Mouse (Mus musculus): ENCODE measurements at regions not wholly inside any gene's neighbourhood (a gene's known extent, or its start where the extent isn't known, plus 50 kb on each side); places are given as distances from the start of the nearest gene placed in this dataset.

GRCm38 (mm10) chr2:71670882-71671281, 74.5 kb upstream of the Itga6 start:
- TF ChIP-seq POLR2A (IDR thresholded peaks at IDR 0.05; ENCODE audit: low read depth, low read length) (no peak), CTCF (IDR thresholded peaks at IDR 0.05; ENCODE audit: borderline replicate concordance, insufficient read depth, low read length) (no peak)
